Mouse (Mus musculus): ENCODE data around the gene Adamts4.

- TF ChIP-seq CTCF (IDR thresholded peaks at IDR 0.05; ENCODE audit: low read depth) = no peak
- TF ChIP-seq EP300 (IDR thresholded peaks at IDR 0.05; ENCODE audit: low read depth) = no peak
Measured at GRCm38 (mm10) chr1:171245353-171245752, 4.9 kb upstream of the Adamts4 start.

All from heart, postnatal 0 days (tissue).